Mouse (Mus musculus) monocyte, adult 2 months (primary cell): ENCODE data around the gene Wfdc15b.
"Not testable (repeated sequence)": the region's sequence is repeated elsewhere in the genome, so short reads cannot be mapped to it uniquely, and the experiment has no call there.

Experiments
- DNase-seq, 2 experiments: peaks; one replicate each; pipeline ENCODE4 v3.0.0; 2022; ENCODE audit warnings: low spot score in 2 of 2, low read depth in 1 of 2

The Wfdc15b gene

GRCm38 (mm10) chr2:164221522-164221921 is at the start of gene Wfdc15b:
TSS of gene Wfdc15b (minus strand) at chr2:164221660.
- DNase-seq, result no peak

- DNase-seq, result not testable (repeated sequence)
These were observed 35.1 kb upstream of the Wfdc15b start, which contains the start of gene Svs3b for GRCm38 (mm10) chr2:164256540-164256939. TSS of gene Svs3b (minus strand) at chr2:164256640.

- DNase-seq, result no peak
These were observed 16.9 kb upstream of the Wfdc15b start, which contains the start of gene Svs2 for GRCm38 (mm10) chr2:164238366-164238765. TSS of gene Svs2 (minus strand) at chr2:164238466.

- DNase-seq, result no peak
These were observed 11.2 kb upstream of the Wfdc15b start for GRCm38 (mm10) chr2:164232671-164233070.

- no peak for DNase-seq
These were observed 7.1 kb upstream of the Wfdc15b start for GRCm38 (mm10) chr2:164228361-164229070.

- DNase-seq, result no peak
These were observed 2.2 kb downstream of the Wfdc15b start for GRCm38 (mm10) chr2:164219295-164219694.

- no peak for DNase-seq
These were observed 8.7 kb downstream of the Wfdc15b start for GRCm38 (mm10) chr2:164212711-164213110.

GRCm38 (mm10) chr2:164210892-164211291 is 10.6 kb downstream of the Wfdc15b start:
- no peak for DNase-seq

GRCm38 (mm10) chr2:164206676-164207075 is 14.8 kb downstream of the Wfdc15b start:
- DNase-seq, result no peak

GRCm38 (mm10) chr2:164206011-164206410 is 15.4 kb downstream of the Wfdc15b start:
- not testable (repeated sequence) for DNase-seq

- no peak for DNase-seq
These were observed 21.7 kb downstream of the Wfdc15b start, which contains the start of gene Wfdc15a for GRCm38 (mm10) chr2:164199626-164200327. TSS of gene Wfdc15a (minus strand) at chr2:164200130.

- DNase-seq, result no peak
These were observed 24.8 kb downstream of the Wfdc15b start for GRCm38 (mm10) chr2:164196700-164196990.

- no peak for DNase-seq
These were observed 25.3 kb downstream of the Wfdc15b start for GRCm38 (mm10) chr2:164195971-164196699.

- no peak for DNase-seq
These were observed 26.4 kb downstream of the Wfdc15b start for GRCm38 (mm10) chr2:164194959-164195630.

- DNase-seq, result no peak
These were observed 29.2 kb downstream of the Wfdc15b start for GRCm38 (mm10) chr2:164192279-164192678.

- no peak for DNase-seq
These were observed 30.9 kb downstream of the Wfdc15b start, which contains the start of gene Wfdc12 for GRCm38 (mm10) chr2:164190576-164190975. TSS of gene Wfdc12 (minus strand) at chr2:164190608.

- DNase-seq, result no peak
These were observed 32.7 kb downstream of the Wfdc15b start for GRCm38 (mm10) chr2:164188722-164189121.

- no peak for DNase-seq
These were observed 37.2 kb downstream of the Wfdc15b start for GRCm38 (mm10) chr2:164184145-164184719.

- DNase-seq, result no peak
These were observed 38.1 kb downstream of the Wfdc15b start for GRCm38 (mm10) chr2:164183340-164183739.

GRCm38 (mm10) chr2:164182692-164183255 is 38.7 kb downstream of the Wfdc15b start, which contains the start of gene Wfdc5:
TSS of gene Wfdc5 (minus strand) at chr2:164182742.
- DNase-seq, result no peak
